Comparison of ENCODE assay signal across 10 mouse cellular contexts in genomic region chr17:9768275-9768674, GRCm38 (mm10).
DNase-seq lines count a peak whose midpoint lies in the region; ATAC-seq lines count a peak whose summit lies in the region.
"Had no signal": no experiment of that assay in that cellular context is flagged by ENCODE, and none has a peak within 500 bp of the region (broad histone marks: within the 10 kb centered on the region; RNA-seq: fewer than 3 reads in every experiment).

No protein-coding gene starts in this region.

- H3K4me3 ChIP-seq in heart, embryonic 12.5 days, result no peak overlapping the region
- no peak overlapping the region for H3K4me3 ChIP-seq in heart, embryonic 13.5 days
- H3K4me3 ChIP-seq in forebrain, embryonic 11.5 days (ENCODE audit: low read depth, low read length), result no peak overlapping the region
- H3K4me3 ChIP-seq: embryonic facial prominence, embryonic 12.5 days had no signal

- no peaks in the 10 kb centered on the region for H3K36me3 ChIP-seq in heart, embryonic 12.5 days
- no peaks in the 10 kb centered on the region for H3K36me3 ChIP-seq in heart, embryonic 13.5 days
- no peaks in the 10 kb centered on the region for H3K36me3 ChIP-seq in forebrain, embryonic 11.5 days (ENCODE audit: control insufficient read depth, insufficient read depth, low read length)
- H3K36me3 ChIP-seq: embryonic facial prominence, embryonic 12.5 days had no signal

- ATAC-seq in heart, embryonic 12.5 days (ENCODE audit: insufficient number of reproducible peaks, low FRiP score), result no peak
- no peak for ATAC-seq in heart, embryonic 13.5 days (ENCODE audit: extremely low read depth, insufficient number of reproducible peaks, low FRiP score, low TSS enrichment)
- no peak for ATAC-seq in forebrain, embryonic 11.5 days (replicated peaks; ENCODE audit: low FRiP score)

- H3K4me2 ChIP-seq in heart, embryonic 12.5 days, result no peak overlapping the region
- H3K4me2 ChIP-seq in heart, embryonic 13.5 days, result no peak overlapping the region
- H3K4me2 ChIP-seq in forebrain, embryonic 11.5 days (ENCODE audit: low read depth, low read length, severe bottlenecking), result no peak overlapping the region
- H3K4me2 ChIP-seq: embryonic facial prominence, embryonic 12.5 days had no signal

- H3K9ac ChIP-seq in heart, embryonic 12.5 days, result no peak overlapping the region
- H3K9ac ChIP-seq in heart, embryonic 13.5 days, result no peak overlapping the region
- no peak overlapping the region for H3K9ac ChIP-seq in forebrain, embryonic 11.5 days (ENCODE audit: low read length)
- H3K9ac ChIP-seq: embryonic facial prominence, embryonic 12.5 days had no signal

- peak; percentile 99 for DNase-seq in heart, adult 11 months
- peak; percentile 20 for DNase-seq in ZHBTc4 (ENCODE audit: low read depth, low spot score)
- DNase-seq in kidney, postnatal 4 days, result peak; percentile 36 to 57
- no peak for DNase-seq in gastrocnemius, adult 8-10 months (ENCODE audit: low spot score in 2 of 2)
- no peak for DNase-seq in retina, postnatal 1 day
- no peak for DNase-seq in forebrain, embryonic 11.5 days (ENCODE audit: low spot score)
- DNase-seq: right cerebral cortex, adult 18-20 months had no signal

- H3K4me1 ChIP-seq in heart, embryonic 12.5 days (replicated peaks), result peaks cover 24% of the 10 kb centered on the region
- peaks cover 23% of the 10 kb centered on the region for H3K4me1 ChIP-seq in heart, embryonic 13.5 days
- peaks cover 5% of the 10 kb centered on the region for H3K4me1 ChIP-seq in forebrain, embryonic 11.5 days (replicated peaks; ENCODE audit: control insufficient read depth, insufficient read depth, low read length)

- no peak overlapping the region for H3K27ac ChIP-seq in heart, embryonic 12.5 days (ENCODE audit: poor library complexity, severe bottlenecking)
- peak overlapping the region; percentile 80 for H3K27ac ChIP-seq in heart, embryonic 13.5 days (replicated peaks)
- no peak overlapping the region for H3K27ac ChIP-seq in forebrain, embryonic 11.5 days (ENCODE audit: low read depth, low read length)
- H3K27ac ChIP-seq: embryonic facial prominence, embryonic 12.5 days had no signal

- H3K27me3 ChIP-seq in heart, embryonic 12.5 days (replicated peaks), result no peaks in the 10 kb centered on the region
- H3K27me3 ChIP-seq in heart, embryonic 13.5 days (replicated peaks), result no peaks in the 10 kb centered on the region
- no peaks in the 10 kb centered on the region for H3K27me3 ChIP-seq in forebrain, embryonic 11.5 days (ENCODE audit: control insufficient read depth, insufficient read depth, low read length)
- H3K27me3 ChIP-seq: embryonic facial prominence, embryonic 12.5 days had no signal

- H3K9me3 ChIP-seq in heart, embryonic 12.5 days (replicated peaks), result no peaks in the 10 kb centered on the region
- H3K9me3 ChIP-seq in heart, embryonic 13.5 days, result no peaks in the 10 kb centered on the region
- no peaks in the 10 kb centered on the region for H3K9me3 ChIP-seq in forebrain, embryonic 11.5 days (ENCODE audit: control insufficient read depth, low read length)
- H3K9me3 ChIP-seq: embryonic facial prominence, embryonic 12.5 days had no signal

Comparison
In these comparisons a context has a peak if more than half of its experiments do, and no peak if none do; other contexts are left out.
1. DNase-seq: peak in heart, adult 11 months (single experiment), ZHBTc4 (single experiment) and kidney, postnatal 4 days (2 of 2); none in gastrocnemius, adult 8-10 months (0 of 2), retina, postnatal 1 day (single experiment) and forebrain, embryonic 11.5 days (single experiment).